Comparison of ENCODE assay signal across 12 mouse cellular contexts in the genomic region with DNA sequence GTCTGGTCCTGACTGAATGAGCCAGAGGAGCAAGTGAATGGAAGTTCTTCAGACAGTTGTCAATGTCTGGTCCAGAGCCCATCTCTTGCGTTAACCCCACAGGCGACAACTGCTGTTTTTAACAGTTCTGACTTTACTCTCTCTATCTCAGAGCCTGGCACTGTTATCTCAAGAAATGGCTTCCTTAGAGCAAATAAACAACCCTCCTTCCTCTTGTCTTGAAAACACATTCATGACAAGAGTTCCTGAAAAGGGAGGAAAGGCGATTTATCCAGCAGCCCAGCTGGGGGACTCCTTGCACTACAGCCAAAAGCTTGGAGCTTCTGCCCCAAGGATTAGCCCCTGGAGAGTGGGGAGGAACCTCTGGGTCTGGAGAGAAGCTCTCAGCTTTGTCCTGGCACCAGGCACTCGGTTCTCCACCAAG. TPM values are rescaled to one million over a fixed set of nuclear protein-coding genes. Genes with fewer than 3 reads are reported as not detected.
DNase-seq lines count a peak whose midpoint lies in the region; ATAC-seq and TF ChIP-seq lines count a peak whose summit lies in the region.
"Had no signal": no experiment of that assay in that cellular context is flagged by ENCODE, and none has a peak within 500 bp of the region (broad histone marks: within the 10 kb centered on the region; RNA-seq: fewer than 3 reads in every experiment).

No protein-coding gene starts in this region.

- 0 out of 2 replicates have a peak overlapping the region, but pooled peaks have one; percentile 20 for H3K27ac ChIP-seq in neural tube, embryonic 11.5 days (ENCODE audit: low read depth, low read length)
- H3K27ac ChIP-seq in neural tube, embryonic 15.5 days (replicated peaks), result no peak overlapping the region
- H3K27ac ChIP-seq in lung, embryonic 15.5 days, result peak overlapping the region; percentile 86
- H3K27ac ChIP-seq in stomach, postnatal 0 days (replicated peaks), result peak overlapping the region; percentile 84
- H3K27ac ChIP-seq in kidney, adult 2 months (ENCODE audit: insufficient read depth, low read depth, low read length), result no peak overlapping the region
- H3K27ac ChIP-seq: embryonic facial prominence, embryonic 12.5 days; midbrain, embryonic 15.5 days had no signal

- no peak; the same call in 1 of the 2 replicates for TF ChIP-seq CTCF in stomach, postnatal 0 days (IDR thresholded peaks at IDR 0.05; ENCODE audit: low read depth)
- no peak for TF ChIP-seq CTCF in kidney, adult 2 months (conservative IDR thresholded peaks at IDR 0.05; ENCODE audit: insufficient read depth, insufficient read length, low read depth, low read length)

- H3K27me3 ChIP-seq in neural tube, embryonic 11.5 days (ENCODE audit: control insufficient read depth, insufficient read depth, low read length), result no peaks in the 10 kb centered on the region
- H3K27me3 ChIP-seq in neural tube, embryonic 15.5 days (replicated peaks), result no peaks in the 10 kb centered on the region
- H3K27me3 ChIP-seq in lung, embryonic 15.5 days, result no peaks in the 10 kb centered on the region
- H3K27me3 ChIP-seq in stomach, postnatal 0 days (ENCODE audit: control insufficient read depth, insufficient read depth, low read length), result no peaks in the 10 kb centered on the region
- H3K27me3 ChIP-seq in kidney, adult 2 months (replicated peaks; ENCODE audit: control insufficient read depth, insufficient read depth, low read length), result no peaks in the 10 kb centered on the region
- H3K27me3 ChIP-seq: embryonic facial prominence, embryonic 12.5 days; midbrain, embryonic 15.5 days had no signal

- no peaks in the 10 kb centered on the region for H3K36me3 ChIP-seq in neural tube, embryonic 11.5 days (ENCODE audit: control insufficient read depth, insufficient read depth, low read length)
- no peaks in the 10 kb centered on the region for H3K36me3 ChIP-seq in neural tube, embryonic 15.5 days
- no peaks in the 10 kb centered on the region for H3K36me3 ChIP-seq in lung, embryonic 15.5 days
- no peaks in the 10 kb centered on the region for H3K36me3 ChIP-seq in stomach, postnatal 0 days (ENCODE audit: control insufficient read depth, insufficient read depth, low read length)
- no peaks in the 10 kb centered on the region for H3K36me3 ChIP-seq in kidney, adult 2 months (ENCODE audit: control insufficient read depth, insufficient read depth, low read length)
- H3K36me3 ChIP-seq: embryonic facial prominence, embryonic 12.5 days; midbrain, embryonic 15.5 days had no signal

- DNase-seq in neural tube, embryonic 11.5 days (ENCODE audit: low spot score), result no peak
- peak; percentile 60 for DNase-seq in heart, adult 8-10 months (ENCODE audit: low spot score)
- peak; percentile 18 for DNase-seq in stomach, postnatal 0 days (ENCODE audit: low spot score)
- DNase-seq in adrenal gland, postnatal 10 days, result no peak
- no peak for DNase-seq in adrenal gland, postnatal 25 days
- no peak for DNase-seq in kidney, adult 2 months
- DNase-seq: right cerebral cortex, postnatal 4 days had no signal

- no peak for TF ChIP-seq POLR2A in kidney, adult 2 months (IDR thresholded peaks at IDR 0.05; ENCODE audit: low read depth, low read length)

- 61% methylated on average over 4 of the region's 4 CpGs for WGBS in neural tube, embryonic 11.5 days
- 51% methylated on average over 4 of the region's 4 CpGs for WGBS in neural tube, embryonic 15.5 days
- WGBS in lung, embryonic 15.5 days, result 28% methylated on average over 4 of the region's 4 CpGs
- 35% methylated on average over 4 of the region's 4 CpGs for WGBS in stomach, postnatal 0 days
- WGBS in kidney, adult 2 months, result 74% methylated on average over 4 of the region's 4 CpGs

- no peak for ATAC-seq in neural tube, embryonic 11.5 days (ENCODE audit: insufficient read depth, low FRiP score, low TSS enrichment)
- no peak for ATAC-seq in neural tube, embryonic 15.5 days (ENCODE audit: low FRiP score)
- ATAC-seq in lung, embryonic 15.5 days (ENCODE audit: borderline replicate concordance, extremely low read depth, low FRiP score, low TSS enrichment), result peak; percentile 86; the same call in 1 of the 2 replicates
- peak; percentile 56; the same call in 1 of the 2 replicates for ATAC-seq in stomach, postnatal 0 days (ENCODE audit: low FRiP score, low TSS enrichment)
- ATAC-seq: midbrain, embryonic 15.5 days had no signal

- no peak for TF ChIP-seq EP300 in stomach, postnatal 0 days (optimal IDR thresholded peaks at IDR 0.05)

- no peak overlapping the region for H3K4me3 ChIP-seq in neural tube, embryonic 11.5 days (ENCODE audit: low read depth, low read length)
- H3K4me3 ChIP-seq in neural tube, embryonic 15.5 days (replicated peaks), result no peak overlapping the region
- H3K4me3 ChIP-seq in lung, embryonic 15.5 days, result no peak overlapping the region
- no peak overlapping the region for H3K4me3 ChIP-seq in stomach, postnatal 0 days (ENCODE audit: low read depth, low read length)
- H3K4me3 ChIP-seq in kidney, adult 2 months (ENCODE audit: insufficient read depth, low read depth, low read length), result no peak overlapping the region
- H3K4me3 ChIP-seq: embryonic facial prominence, embryonic 12.5 days; midbrain, embryonic 15.5 days had no signal

- H3K9me3 ChIP-seq in neural tube, embryonic 11.5 days (ENCODE audit: control insufficient read depth, low read length), result no peaks in the 10 kb centered on the region
- no peaks in the 10 kb centered on the region for H3K9me3 ChIP-seq in neural tube, embryonic 15.5 days (replicated peaks)
- no peaks in the 10 kb centered on the region for H3K9me3 ChIP-seq in lung, embryonic 15.5 days
- no peaks in the 10 kb centered on the region for H3K9me3 ChIP-seq in stomach, postnatal 0 days (ENCODE audit: control insufficient read depth, low read length)
- H3K9me3 ChIP-seq: embryonic facial prominence, embryonic 12.5 days; midbrain, embryonic 15.5 days had no signal

- H3K9ac ChIP-seq in neural tube, embryonic 11.5 days (ENCODE audit: low read length), result no peak overlapping the region
- no peak overlapping the region for H3K9ac ChIP-seq in neural tube, embryonic 15.5 days (replicated peaks)
- no peak overlapping the region for H3K9ac ChIP-seq in lung, embryonic 15.5 days
- H3K9ac ChIP-seq in stomach, postnatal 0 days (ENCODE audit: low read length), result no peak overlapping the region
- H3K9ac ChIP-seq: embryonic facial prominence, embryonic 12.5 days; midbrain, embryonic 15.5 days had no signal

- no peak overlapping the region for H3K4me2 ChIP-seq in neural tube, embryonic 11.5 days (ENCODE audit: low read depth)
- no peak overlapping the region for H3K4me2 ChIP-seq in neural tube, embryonic 15.5 days
- 0 out of 2 replicates have a peak overlapping the region, but pooled peaks have one; percentile 16 for H3K4me2 ChIP-seq in lung, embryonic 15.5 days
- no peak overlapping the region for H3K4me2 ChIP-seq in stomach, postnatal 0 days (replicated peaks; ENCODE audit: low read depth)
- H3K4me2 ChIP-seq: embryonic facial prominence, embryonic 12.5 days; midbrain, embryonic 15.5 days had no signal

- no peaks in the 10 kb centered on the region; the same call in 1 of the 2 replicates for H3K4me1 ChIP-seq in neural tube, embryonic 11.5 days (ENCODE audit: control insufficient read depth, insufficient read depth, low read length)
- H3K4me1 ChIP-seq in neural tube, embryonic 15.5 days, result no peaks in the 10 kb centered on the region
- peaks cover 22% of the 10 kb centered on the region for H3K4me1 ChIP-seq in lung, embryonic 15.5 days
- no peaks in the 10 kb centered on the region for H3K4me1 ChIP-seq in stomach, postnatal 0 days (replicated peaks; ENCODE audit: control insufficient read depth, insufficient read depth)
- H3K4me1 ChIP-seq in kidney, adult 2 months (ENCODE audit: control insufficient read depth, insufficient read depth, low read length), result no peaks in the 10 kb centered on the region
- H3K4me1 ChIP-seq: embryonic facial prominence, embryonic 12.5 days; midbrain, embryonic 15.5 days had no signal

RNA-seq across cellular contexts. Expression of a gene that starts 15.9 kb away (rescaled TPM):
- polyA plus RNA-seq in neural tube, embryonic 11.5 days (2014; fragmentation: Nextera tagmentation; extraction: Ambion mirVana), result 8.3 and 12.9 TPM in 2 replicates
- 8.1 and 18.6 TPM in 2 replicates for polyA plus RNA-seq in neural tube, embryonic 15.5 days (2015; fragmentation: Nextera tagmentation; extraction: Ambion mirVana)
- 1 to 10 TPM; 1.5 to 3.2 (median 2.2) TPM for total RNA-seq in heart, adult 8-10 months (2022)
- 54.0 and 55.0 TPM in 2 replicates for polyA plus RNA-seq in lung, embryonic 15.5 days (2015; fragmentation: Nextera tagmentation; extraction: Ambion mirVana)
- 18.5 and 20.2 TPM in 2 replicates for polyA plus RNA-seq in stomach, postnatal 0 days (2015; fragmentation: Nextera tagmentation; extraction: Ambion mirVana)
- total RNA-seq in adrenal gland, postnatal 10 days (2021), result 10 to 100 TPM; 11.0 to 12.0 TPM
- total RNA-seq in adrenal gland, postnatal 25 days (2021), result 0.57 and 1.1 TPM in 2 replicates
- 1.1 and 1.2 TPM in 2 replicates for polyA plus RNA-seq in kidney, adult 2 months (2012; rRNA removed)
- total RNA-seq: hematopoietic stem cell, adult 5-6 weeks had no signal

Comparison
In these comparisons a context has a peak if more than half of its experiments do, and no peak if none do; other contexts are left out.
1. H3K27ac ChIP-seq: peak in neural tube, embryonic 11.5 days (single experiment), lung, embryonic 15.5 days (single experiment) and stomach, postnatal 0 days (single experiment); none in neural tube, embryonic 15.5 days (single experiment) and kidney, adult 2 months (single experiment).
2. ATAC-seq: peak in lung, embryonic 15.5 days (single experiment) and stomach, postnatal 0 days (single experiment); none in neural tube, embryonic 11.5 days (single experiment) and neural tube, embryonic 15.5 days (single experiment).
3. DNase-seq: peak in heart, adult 8-10 months (single experiment) and stomach, postnatal 0 days (single experiment); none in neural tube, embryonic 11.5 days (single experiment), adrenal gland, postnatal 10 days (single experiment), adrenal gland, postnatal 25 days (single experiment) and kidney, adult 2 months (single experiment).